ENCODE assay signal across 16 mouse cellular contexts in the genomic region with DNA sequence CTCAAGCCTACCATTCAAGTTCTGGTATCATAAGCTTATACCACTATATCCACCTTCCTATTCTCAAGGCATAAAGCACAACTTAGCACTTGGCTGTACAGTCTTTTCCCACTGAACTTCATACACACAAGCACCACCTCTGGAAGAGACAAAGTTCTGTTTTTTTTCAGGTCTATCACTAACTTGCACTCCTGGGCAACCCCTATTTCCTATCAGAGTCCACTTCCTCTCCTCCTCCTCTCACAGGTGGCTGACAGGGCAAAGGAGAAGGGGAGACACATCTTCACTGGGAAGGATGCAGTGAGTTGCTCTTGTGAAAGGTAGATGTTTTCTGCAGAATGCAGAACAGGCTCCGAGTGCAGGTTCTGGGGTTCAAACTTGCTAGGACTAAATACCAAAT. TPM values are rescaled to one million over a fixed set of nuclear protein-coding genes. Genes with fewer than 3 reads are reported as not detected.
DNase-seq lines count a peak whose midpoint lies in the region; ATAC-seq and TF ChIP-seq lines count a peak whose summit lies in the region.
"Had no signal": no experiment of that assay in that cellular context is flagged by ENCODE, and none has a peak within 500 bp of the region (broad histone marks: within the 10 kb centered on the region; RNA-seq: fewer than 3 reads in every experiment).

No protein-coding gene starts in this region.

- no peak for TF ChIP-seq CTCF in lung, adult 2 months (IDR thresholded peaks at IDR 0.05; ENCODE audit: insufficient read depth, low read length)
- no peak for TF ChIP-seq CTCF in MEL (IDR thresholded peaks at IDR 0.05 in 2 of 3, conservative IDR thresholded peaks at IDR 0.05 in 1 of 3; ENCODE audit: control insufficient read depth in 1 of 3, insufficient read depth in 1 of 3, low read depth in 2 of 3, low read length in 3 of 3, poor library complexity in 1 of 3, severe bottlenecking in 1 of 3)

- no peaks in the 10 kb centered on the region for H3K27me3 ChIP-seq in lung, embryonic 16.5 days (ENCODE audit: control insufficient read depth, insufficient read depth, low read depth, low read length)
- H3K27me3 ChIP-seq in MEL (ENCODE audit: control insufficient read depth in 1 of 2, insufficient read depth in 2 of 2, low read length in 2 of 2) = no peaks in the 10 kb centered on the region
- H3K27me3 ChIP-seq: embryonic facial prominence, embryonic 12.5 days; forebrain, embryonic 13.5 days; forebrain, embryonic 15.5 days; Patski had no signal

- H3K27ac ChIP-seq in lung, embryonic 16.5 days (ENCODE audit: low read length) = peak overlapping the region; percentile 72
- no peak overlapping the region for H3K27ac ChIP-seq in MEL (ENCODE audit: control insufficient read depth, low read depth, low read length)
- H3K27ac ChIP-seq: embryonic facial prominence, embryonic 10.5 days; embryonic facial prominence, embryonic 12.5 days; forebrain, embryonic 13.5 days; forebrain, embryonic 15.5 days had no signal

- WGBS in lung, adult 2 months = 70% methylated on average over 1 of the region's 1 CpGs
- WGBS in lung, embryonic 16.5 days = 71% methylated on average over 1 of the region's 1 CpGs

- peaks cover 9% of the 10 kb centered on the region for H3K36me3 ChIP-seq in lung, embryonic 16.5 days (ENCODE audit: control insufficient read depth, insufficient read depth, low read length)
- H3K36me3 ChIP-seq in MEL (ENCODE audit: control insufficient read depth in 1 of 2, insufficient read depth in 2 of 2, low read length in 2 of 2) = peaks cover 0 to 23% of the 10 kb centered on the region in 2 experiments; a peak in 2 of 4 replicates

- H3K9me3 ChIP-seq in lung, embryonic 16.5 days (ENCODE audit: control insufficient read depth, low read length) = no peaks in the 10 kb centered on the region
- H3K9me3 ChIP-seq in MEL (replicated peaks; ENCODE audit: insufficient read depth, low read length) = no peaks in the 10 kb centered on the region
- H3K9me3 ChIP-seq: embryonic facial prominence, embryonic 10.5 days; embryonic facial prominence, embryonic 12.5 days; forebrain, embryonic 13.5 days; forebrain, embryonic 15.5 days had no signal

- no peaks in the 10 kb centered on the region for H3K79me2 ChIP-seq in MEL (ENCODE audit: control insufficient read depth, insufficient read depth, low read length, poor library complexity)

- peak; percentile 31 for DNase-seq in lung, adult 2 months
- no peak for DNase-seq in lung, adult 18-20 months
- DNase-seq in lung, postnatal 36 days = no peak
- DNase-seq in MEL (ENCODE audit: low read depth, low spot score) = peak; percentile 35
- no peak for DNase-seq in layer of hippocampus, adult 11-12 months (ENCODE audit: low spot score)
- DNase-seq: cerebellum, adult 11-12 months; cerebellum, adult 2 months; cerebellum, adult 9-10 months; cerebellum, postnatal 25 days had no signal

- ATAC-seq in lung, embryonic 16.5 days (ENCODE audit: low read depth) = no peak; the same call in none of the 2 replicates
- ATAC-seq: activated CD4-positive, CD25-positive, alpha-beta regulatory T cell, adult 4 months; forebrain, embryonic 13.5 days; forebrain, embryonic 15.5 days; Patski had no signal

- H3K4me2 ChIP-seq in lung, embryonic 16.5 days (ENCODE audit: low read depth, low read length) = peak overlapping the region; percentile 11; the same call in 1 of the 2 replicates
- H3K4me2 ChIP-seq: embryonic facial prominence, embryonic 12.5 days; forebrain, embryonic 13.5 days; forebrain, embryonic 15.5 days had no signal

- H3K9ac ChIP-seq in lung, embryonic 16.5 days (ENCODE audit: low read length) = no peak overlapping the region
- no peak overlapping the region for H3K9ac ChIP-seq in MEL (ENCODE audit: control insufficient read depth, low read depth, low read length, poor library complexity, severe bottlenecking)
- H3K9ac ChIP-seq: embryonic facial prominence, embryonic 12.5 days; forebrain, embryonic 13.5 days; forebrain, embryonic 15.5 days had no signal

- no peak for TF ChIP-seq POLR2A in lung, adult 2 months (IDR thresholded peaks at IDR 0.05; ENCODE audit: borderline replicate concordance, extremely low read depth, low read depth, low read length)
- TF ChIP-seq POLR2A in MEL (IDR thresholded peaks at IDR 0.05; ENCODE audit: control insufficient read depth in 1 of 2, insufficient read depth in 1 of 2, low read depth in 1 of 2, low read length in 2 of 2, poor library complexity in 1 of 2) = no peak

- no peak overlapping the region for H3K4me3 ChIP-seq in lung, adult 2 months (replicated peaks; ENCODE audit: extremely low read depth, low read depth, low read length)
- H3K4me3 ChIP-seq in lung, embryonic 16.5 days (ENCODE audit: low read length) = no peak overlapping the region
- no peak overlapping the region for H3K4me3 ChIP-seq in MEL (ENCODE audit: control insufficient read depth in 1 of 2, insufficient read depth in 1 of 2, low read depth in 2 of 2, low read length in 2 of 2)
- H3K4me3 ChIP-seq: embryonic facial prominence, embryonic 10.5 days; embryonic facial prominence, embryonic 12.5 days; forebrain, embryonic 13.5 days; forebrain, embryonic 15.5 days had no signal

- peak; percentile 55 to 65; a peak in 3 of 4 replicates for TF ChIP-seq EP300 in MEL (IDR thresholded peaks at IDR 0.05; ENCODE audit: low read depth in 1 of 2, low read length in 2 of 2)

- H3K4me1 ChIP-seq in lung, adult 2 months (ENCODE audit: control insufficient read depth, insufficient read depth, low read length) = peaks cover 13% of the 10 kb centered on the region
- H3K4me1 ChIP-seq in lung, embryonic 16.5 days (replicated peaks; ENCODE audit: control insufficient read depth, insufficient read depth, low read length) = peaks cover 20% of the 10 kb centered on the region
- H3K4me1 ChIP-seq in MEL (ENCODE audit: control insufficient read depth in 1 of 2, insufficient read depth in 2 of 2, low read length in 2 of 2) = peaks cover 24% of the 10 kb centered on the region in 2 experiments

- no peak for TF ChIP-seq RAD21 in MEL (IDR thresholded peaks at IDR 0.05; ENCODE audit: low read depth, low read length)

TF ChIP-seq in MEL, 35 proteins besides CTCF, POLR2A, EP300 and RAD21 (continues in another document):
- TF ChIP-seq ELF1 (IDR thresholded peaks at IDR 0.05; ENCODE audit: low read depth, low read length) (no peak), MAFK (IDR thresholded peaks at IDR 0.05; ENCODE audit: borderline replicate concordance, low read depth, low read length) (no peak), ZNF384 (IDR thresholded peaks at IDR 0.05; ENCODE audit: low read depth, low read length) (peak; percentile 67), GATA1 (IDR thresholded peaks at IDR 0.05; ENCODE audit: low read depth, low read length) (peak; percentile 17; the same call in 1 of the 2 replicates), GABPA (IDR thresholded peaks at IDR 0.05; ENCODE audit: low read depth, low read length) (no peak), POLR2AphosphoS2 (IDR thresholded peaks at IDR 0.05; ENCODE audit: low read length) (no peak), USF2 (IDR thresholded peaks at IDR 0.05; ENCODE audit: borderline replicate concordance in 1 of 2, insufficient read depth in 1 of 2, low read depth in 1 of 2, low read length in 2 of 2) (no peak), KAT2A (conservative IDR thresholded peaks at IDR 0.05; ENCODE audit: low read depth, low read length) (no peak), TCF12 (IDR thresholded peaks at IDR 0.05; ENCODE audit: low read depth, low read length) (peak; percentile 61), MAX (IDR thresholded peaks at IDR 0.05; ENCODE audit: low read length) (no peak), NRF1 (IDR thresholded peaks at IDR 0.05; ENCODE audit: insufficient read depth, low read depth, low read length, poor library complexity, severe bottlenecking) (no peak), MYC (IDR thresholded peaks at IDR 0.05; ENCODE audit: low read depth, low read length) (no peak), MEF2A (IDR thresholded peaks at IDR 0.05; ENCODE audit: extremely low read depth, insufficient replicate concordance, low read depth, low read length, poor library complexity, severe bottlenecking) (no peak), POLR2AphosphoS5 (IDR thresholded peaks at IDR 0.05; ENCODE audit: borderline replicate concordance, low read depth, low read length) (no peak), JUND (IDR thresholded peaks at IDR 0.05; ENCODE audit: low read depth, low read length) (no peak), TBP (IDR thresholded peaks at IDR 0.05; ENCODE audit: low read depth, low read length) (no peak), ZC3H11A (IDR thresholded peaks at IDR 0.05; ENCODE audit: low read depth, low read length) (no peak), ZMIZ1 (IDR thresholded peaks at IDR 0.05; ENCODE audit: low read depth, low read length) (no peak), SMC3 (IDR thresholded peaks at IDR 0.05; ENCODE audit: low read depth, low read length) (no peak), MXI1 (IDR thresholded peaks at IDR 0.05; ENCODE audit: low read depth, low read length) (no peak)

RNA-seq across cellular contexts. Expression of a gene that starts 6.0 kb away (rescaled TPM):
- polyA plus RNA-seq in lung, adult 2 months (2012; rRNA removed) = 14.3 and 22.8 TPM in 2 replicates
- 25.9 and 28.2 TPM in 2 replicates for polyA plus RNA-seq in lung, embryonic 16.5 days (2015; fragmentation: Nextera tagmentation; extraction: Ambion mirVana)
- total RNA-seq in MEL (2012; rRNA removed) = 13.6 and 14.9 TPM in 2 replicates
- polyA plus RNA-seq in MEL (2012; ENCODE audit: insufficient read depth in 1 of 2, insufficient read length in 2 of 2, low read depth in 1 of 2, low replicate concordance in 2 of 2, missing spikeins in 1 of 2) = 10 to 100 TPM in 1 of 2 experiments, not detected in 1; 11.8 TPM

RNA-seq across cellular contexts. Expression of a gene that starts 27.2 kb away (rescaled TPM):
- 60.7 and 113 TPM in 2 replicates for polyA plus RNA-seq in lung, adult 2 months (2012; rRNA removed)
- polyA plus RNA-seq in lung, embryonic 16.5 days (2015; fragmentation: Nextera tagmentation; extraction: Ambion mirVana) = 487 and 499 TPM in 2 replicates
- total RNA-seq in MEL (2012; rRNA removed) = 444 and 529 TPM in 2 replicates
- 100 to 1,000 TPM; 392 to 414 TPM for polyA plus RNA-seq in MEL (2012; ENCODE audit: insufficient read depth in 1 of 2, insufficient read length in 2 of 2, low read depth in 1 of 2, low replicate concordance in 2 of 2, missing spikeins in 1 of 2)

RNA-seq across cellular contexts. Expression of a gene that starts 27.4 kb away (rescaled TPM):
- polyA plus RNA-seq in lung, adult 2 months (2012; rRNA removed) = 61.5 and 62.1 TPM in 2 replicates
- polyA plus RNA-seq in lung, embryonic 16.5 days (2015; fragmentation: Nextera tagmentation; extraction: Ambion mirVana) = 68.9 and 70.9 TPM in 2 replicates
- total RNA-seq in MEL (2012; rRNA removed) = 52.8 and 64.4 TPM in 2 replicates
- polyA plus RNA-seq in MEL (2012; ENCODE audit: insufficient read depth in 1 of 2, insufficient read length in 2 of 2, low read depth in 1 of 2, low replicate concordance in 2 of 2, missing spikeins in 1 of 2) = 10 to 100 TPM in 1 of 2 experiments, not detected in 1; 73.3 TPM

RNA-seq across cellular contexts. Expression of a gene that starts 30.0 kb away (rescaled TPM):
- 24.5 and 31.7 TPM in 2 replicates for polyA plus RNA-seq in lung, adult 2 months (2012; rRNA removed)
- polyA plus RNA-seq in lung, embryonic 16.5 days (2015; fragmentation: Nextera tagmentation; extraction: Ambion mirVana) = 11.0 and 12.1 TPM in 2 replicates
- total RNA-seq in MEL (2012; rRNA removed) = 7.5 and 10.8 TPM in 2 replicates
- polyA plus RNA-seq in MEL (2012; ENCODE audit: insufficient read depth in 1 of 2, insufficient read length in 2 of 2, low read depth in 1 of 2, low replicate concordance in 2 of 2, missing spikeins in 1 of 2) = 10 to 100 TPM in 1 of 2 experiments, not detected in 1; 22.2 TPM

Comparison
In these comparisons a context has a peak if more than half of its experiments do, and no peak if none do; other contexts are left out.
1. DNase-seq: peak in lung, adult 2 months (single experiment) and MEL (single experiment); none in lung, adult 18-20 months (0 of 2), lung, postnatal 36 days (single experiment) and layer of hippocampus, adult 11-12 months (single experiment).